Mouse (Mus musculus) mature B cell (primary cell): ENCODE results near the gene Iqsec1.

Experiments used
- in situ Hi-C: fragments of 300-500 bp; cut with MboI; formaldehyde crosslinking; loops from 2 replicates; pipeline ENCODE4 v1.14.3; 2019

Iqsec1 gene

DNA sequence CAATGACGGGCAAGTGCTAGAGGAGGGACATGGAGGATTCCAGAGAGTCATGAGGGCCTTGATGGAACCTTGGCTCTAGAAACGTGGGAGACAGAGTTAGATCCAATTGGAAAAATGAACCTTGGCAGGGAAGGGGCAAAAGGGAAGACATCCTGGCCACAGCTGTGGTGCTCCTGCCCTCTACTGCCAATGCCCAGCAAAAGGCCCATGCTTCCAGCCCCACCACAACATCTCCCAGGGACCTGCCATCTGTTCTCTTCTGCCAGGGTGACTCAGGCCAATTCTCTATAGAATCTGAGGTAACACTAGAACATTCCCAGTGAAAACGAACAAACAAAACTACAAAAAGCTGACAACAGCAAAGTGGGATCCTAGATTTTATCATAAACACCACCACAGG, 173.1 kb downstream of the Iqsec1 start:
- in situ Hi-C loops = loop anchor here (25.0 kb wide), 1 partner anchor 322 kb away; no protein-coding TSS in a partner anchor

- in situ Hi-C loops = loop anchor here (25.0 kb wide), 1 partner anchor 324 kb away; no protein-coding TSS in a partner anchor
These were observed 175.0 kb downstream of the Iqsec1 start for GRCm38 (mm10) chr6:90813526-90813925.

GRCm38 (mm10) chr6:90812584-90812983, 175.9 kb downstream of the Iqsec1 start:
- in situ Hi-C loops = loop anchor here (25.0 kb wide), 1 partner anchor 325 kb away; no protein-coding TSS in a partner anchor

DNA sequence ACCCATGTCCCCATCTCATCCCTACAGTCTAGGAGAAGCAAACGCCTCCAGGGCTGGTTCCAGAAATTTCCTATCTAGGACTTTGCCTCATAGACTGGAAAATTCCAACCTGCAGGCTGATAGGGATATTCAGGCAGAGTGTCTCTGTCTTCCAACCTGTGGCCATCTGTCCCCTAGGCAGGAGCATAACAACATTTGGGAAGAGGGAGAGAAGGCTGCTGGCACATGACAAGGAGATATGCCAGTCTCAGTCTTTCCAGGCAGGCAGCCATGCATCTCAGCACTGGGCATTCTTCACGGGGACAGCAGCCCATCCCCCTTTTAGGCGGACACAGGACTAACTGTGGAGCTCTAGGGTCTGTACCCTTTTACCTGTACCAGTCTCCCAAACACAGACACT, 176.4 kb downstream of the Iqsec1 start:
- in situ Hi-C loops = loop anchor here (25.0 kb wide), 1 partner anchor 325 kb away; no protein-coding TSS in a partner anchor

DNA sequence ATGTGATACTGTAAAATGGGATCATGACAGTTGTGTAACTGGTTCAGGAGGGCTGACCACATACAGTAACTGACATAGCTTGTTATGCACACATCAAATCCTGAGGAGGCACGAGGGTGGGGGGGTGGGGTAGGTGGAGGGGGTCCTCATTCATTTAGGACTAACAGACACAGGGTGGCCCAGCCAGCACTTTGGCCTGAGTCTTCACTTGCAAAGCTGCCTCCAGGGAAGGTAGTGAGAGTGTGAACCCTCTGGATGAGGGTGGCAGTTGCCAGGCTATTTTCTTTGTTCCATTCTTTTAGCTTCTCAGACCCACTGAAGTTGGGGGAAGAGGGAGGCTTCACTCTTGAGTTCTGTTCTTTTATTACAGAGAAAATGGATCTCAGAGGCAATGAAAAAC, 177.9 kb downstream of the Iqsec1 start:
- in situ Hi-C loops = loop anchor here (25.0 kb wide), 1 partner anchor 327 kb away; no protein-coding TSS in a partner anchor

DNA sequence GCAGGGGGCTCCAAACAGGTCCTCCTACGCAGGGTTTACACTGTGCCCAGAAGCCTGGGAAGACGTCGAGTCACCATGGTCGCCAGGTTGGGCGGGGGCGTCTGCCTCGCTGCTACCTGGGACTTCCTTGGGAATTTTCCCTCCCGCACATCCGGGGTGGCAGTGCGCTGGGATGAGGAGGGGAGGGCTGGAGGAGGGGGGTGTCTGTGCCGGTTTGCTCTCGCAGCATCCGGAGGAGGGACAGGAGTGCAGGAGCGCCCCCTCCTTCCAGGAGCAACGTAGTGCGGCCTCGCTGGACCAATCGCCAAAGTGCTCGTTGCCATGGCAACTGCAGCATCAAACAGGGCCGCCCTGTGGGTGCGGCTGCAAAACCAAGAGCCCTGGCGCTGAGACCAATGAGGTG, 178.5 kb downstream of the Iqsec1 start:
- in situ Hi-C loops = loop anchor here (25.0 kb wide), 1 partner anchor 327 kb away; no protein-coding TSS in a partner anchor

GRCm38 (mm10) chr6:90809077-90809840, 179.2 kb downstream of the Iqsec1 start:
- in situ Hi-C loops = loop anchor here (25.0 kb wide), 1 partner anchor 328 kb away; no protein-coding TSS in a partner anchor

DNA sequence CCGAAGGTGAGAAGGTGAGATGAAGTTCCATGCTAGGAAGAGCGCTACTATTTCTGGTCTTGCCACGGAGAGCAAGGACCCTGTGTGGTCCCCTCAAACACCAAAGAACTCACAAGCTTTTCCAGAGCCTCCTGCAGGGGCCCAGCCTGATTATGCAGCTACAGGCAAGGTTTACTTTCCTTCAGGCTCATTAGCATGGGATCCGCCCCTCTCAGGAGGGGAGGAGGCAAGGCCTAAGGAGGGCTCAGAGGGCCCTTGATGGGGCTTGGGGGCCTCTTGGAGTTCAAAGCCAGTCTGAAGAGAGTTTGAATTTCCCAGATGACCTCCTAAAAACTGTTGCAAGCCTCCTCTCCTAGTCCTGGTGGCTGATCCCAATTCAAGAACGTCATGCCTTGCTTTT, 179.9 kb downstream of the Iqsec1 start:
- in situ Hi-C loops = loop anchor here (25.0 kb wide), 1 partner anchor 329 kb away; no protein-coding TSS in a partner anchor

- in situ Hi-C loops = loop anchor here (25.0 kb wide), 1 partner anchor 329 kb away; no protein-coding TSS in a partner anchor
These were observed 180.4 kb downstream of the Iqsec1 start for GRCm38 (mm10) chr6:90808134-90808533.

GRCm38 (mm10) chr6:90807581-90807980, 180.9 kb downstream of the Iqsec1 start:
- in situ Hi-C loops = loop anchor here (25.0 kb wide), 1 partner anchor 330 kb away; no protein-coding TSS in a partner anchor

- in situ Hi-C loops = loop anchor here (25.0 kb wide), 1 partner anchor 331 kb away; no protein-coding TSS in a partner anchor
These were observed 181.7 kb downstream of the Iqsec1 start for GRCm38 (mm10) chr6:90806743-90807142.

GRCm38 (mm10) chr6:90805101-90805500, 183.4 kb downstream of the Iqsec1 start:
- in situ Hi-C loops = loop anchor here (25.0 kb wide), 1 partner anchor 332 kb away; no protein-coding TSS in a partner anchor

- in situ Hi-C loops = loop anchor here (25.0 kb wide), 1 partner anchor 333 kb away; no protein-coding TSS in a partner anchor
These were observed 183.8 kb downstream of the Iqsec1 start for GRCm38 (mm10) chr6:90804646-90805045.

DNA sequence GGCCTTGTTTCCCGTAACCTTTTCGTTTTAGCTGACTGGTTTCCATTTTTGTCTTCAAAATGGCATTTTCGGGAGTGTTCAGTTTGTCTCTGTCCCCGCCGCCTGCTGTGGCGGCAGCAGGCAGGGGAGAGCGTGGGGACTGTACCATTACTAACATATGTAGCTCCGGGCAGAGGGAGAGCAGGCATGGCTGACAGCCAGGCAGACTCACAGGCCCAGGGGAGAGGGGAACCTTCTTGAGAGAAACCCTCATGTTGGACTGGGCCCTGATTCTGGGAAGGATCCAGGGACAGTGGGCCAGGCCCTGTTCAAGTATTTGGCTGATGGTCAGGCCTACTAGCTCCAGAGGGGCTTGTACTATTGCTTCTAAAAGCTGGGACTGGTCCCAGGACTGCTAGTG, 185.9 kb downstream of the Iqsec1 start:
- in situ Hi-C loops = loop anchor here (25.0 kb wide), 1 partner anchor 335 kb away; no protein-coding TSS in a partner anchor

DNA sequence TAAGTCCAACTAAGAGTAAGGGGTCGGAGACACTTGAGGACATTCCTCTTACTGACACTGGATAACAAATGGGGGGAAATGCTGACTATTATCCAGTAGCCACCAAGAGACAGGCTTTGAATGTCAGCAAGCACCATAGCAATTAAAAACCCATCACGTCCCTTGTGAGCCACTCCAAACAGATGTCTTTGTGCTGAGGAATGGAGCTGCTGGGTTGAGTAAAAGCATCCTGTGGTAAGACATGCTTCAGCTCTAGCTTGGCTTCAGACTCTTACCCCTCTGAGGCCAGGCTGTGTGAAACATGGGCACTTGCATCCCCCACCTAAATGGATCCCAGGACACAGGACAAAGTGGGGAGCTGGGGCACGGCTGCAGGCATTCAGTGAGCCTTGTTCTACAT, 186.4 kb downstream of the Iqsec1 start:
- in situ Hi-C loops = loop anchor here (25.0 kb wide), 1 partner anchor 335 kb away; no protein-coding TSS in a partner anchor

DNA sequence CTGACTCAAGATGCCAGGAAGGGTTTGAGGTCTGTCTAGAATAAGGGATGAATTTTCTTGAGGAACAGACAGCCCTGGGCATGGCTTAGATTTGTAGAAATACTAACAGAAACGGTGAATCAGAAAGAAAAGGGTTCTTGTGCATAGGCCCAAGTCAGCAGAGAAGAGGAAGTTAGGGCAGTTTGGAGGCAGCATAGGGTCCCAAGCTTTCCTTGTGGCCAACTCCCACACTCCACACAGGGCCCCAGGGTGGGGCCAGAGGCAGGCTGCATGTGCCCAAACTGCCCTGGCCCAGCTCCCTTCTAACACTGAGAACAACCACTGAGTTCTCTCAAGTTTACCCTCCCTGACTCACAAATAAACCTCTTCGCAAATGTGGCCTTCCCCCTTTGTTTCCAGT, 187.7 kb downstream of the Iqsec1 start:
- in situ Hi-C loops = loop anchor here (25.0 kb wide), 1 partner anchor 336 kb away; no protein-coding TSS in a partner anchor

DNA sequence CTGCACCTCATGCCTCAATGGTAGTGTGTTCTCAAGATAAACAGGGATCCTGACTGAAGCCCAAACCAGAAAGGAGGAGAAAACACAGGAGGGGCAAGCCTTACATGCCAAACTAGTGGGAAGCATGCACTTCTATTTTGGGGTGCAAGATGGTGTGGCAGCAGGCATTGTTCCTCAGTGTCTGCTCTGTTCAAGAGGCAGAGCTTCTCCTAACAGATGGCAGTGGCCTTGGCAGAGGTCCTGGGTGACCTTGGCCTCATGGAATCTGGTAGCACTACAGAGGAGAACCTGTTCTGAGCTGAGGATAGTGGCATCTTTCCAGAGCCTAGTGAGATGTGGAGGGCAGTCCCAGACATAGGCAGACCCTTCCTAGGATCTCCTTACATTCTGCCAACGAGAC, 189.4 kb downstream of the Iqsec1 start:
- in situ Hi-C loops = no loop called here

GRCm38 (mm10) chr6:90798201-90798600, 190.3 kb downstream of the Iqsec1 start:
- in situ Hi-C loops = no loop called here

DNA sequence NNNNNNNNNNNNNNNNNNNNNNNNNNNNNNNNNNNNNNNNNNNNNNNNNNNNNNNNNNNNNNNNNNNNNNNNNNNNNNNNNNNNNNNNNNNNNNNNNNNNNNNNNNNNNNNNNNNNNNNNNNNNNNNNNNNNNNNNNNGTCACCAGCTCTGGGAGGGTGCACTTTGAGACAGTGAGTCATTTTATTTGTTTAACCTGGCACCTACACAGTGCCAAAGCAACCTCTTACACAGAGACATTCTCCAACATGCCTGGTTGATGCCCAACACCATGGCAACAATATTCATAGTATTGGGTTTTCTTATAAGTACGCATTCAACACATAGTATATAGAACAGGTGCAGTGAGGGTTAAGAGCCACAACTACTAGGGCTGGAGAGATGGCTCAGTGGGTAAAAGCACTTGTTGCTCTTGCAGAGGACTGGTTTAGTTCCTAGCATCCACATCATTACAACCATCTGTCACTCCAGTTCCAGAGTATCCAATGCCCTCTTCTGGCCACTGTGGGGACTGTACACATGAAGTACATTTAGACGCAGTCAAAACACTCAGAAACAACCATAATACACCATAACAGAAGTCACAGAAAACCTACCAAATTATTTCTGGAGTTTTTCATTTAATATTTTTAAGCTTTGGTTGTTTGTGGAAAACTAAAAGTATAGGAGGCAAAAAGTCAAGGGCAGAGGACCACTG, 191.4 kb downstream of the Iqsec1 start:
- in situ Hi-C loops = no loop called here

DNA sequence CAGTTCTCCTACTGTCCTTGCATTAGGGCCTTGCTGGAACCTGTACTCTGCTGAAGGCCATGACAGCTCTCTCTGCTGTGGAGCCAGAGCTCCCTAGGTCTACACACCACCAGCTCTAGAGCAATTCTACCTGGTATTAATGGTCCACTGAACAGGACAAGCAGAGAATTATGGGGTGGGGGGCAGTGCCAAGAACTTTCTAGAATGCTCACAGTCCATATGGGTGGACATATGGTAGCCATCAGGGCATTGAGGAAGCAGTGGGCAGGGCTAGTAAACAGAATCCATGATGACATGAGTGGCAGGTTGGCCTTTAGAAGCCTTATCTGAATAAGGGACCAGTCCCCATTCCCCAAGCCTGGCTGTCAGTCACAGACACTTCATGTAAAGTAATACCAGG, 197.6 kb downstream of the Iqsec1 start:
- in situ Hi-C loops = no loop called here

GRCm38 (mm10) chr6:90789520-90789919, 199.0 kb downstream of the Iqsec1 start:
- in situ Hi-C loops = no loop called here

- in situ Hi-C loops = no loop called here
These were observed 200.9 kb downstream of the Iqsec1 start for GRCm38 (mm10) chr6:90787587-90787986.
